Mouse (Mus musculus) heart, postnatal 10 days (tissue): ENCODE data around the gene Nfatc3. TPM values are rescaled to one million over a fixed set of nuclear protein-coding genes. Genes with fewer than 3 reads are reported as not detected.
A peak's percentile ranks its signal among the peaks of the same experiment; 100 is the strongest.

Experiments
- DNase-seq, 2 experiments: peaks; one replicate each; pipeline ENCODE4 v3.0.0; 2021
- intact Hi-C: fragments of 180-260 bp; cut with DNase I; formaldehyde crosslinking; loops from one replicate; pipeline ENCODE4 v1.15.1; 2025
- total RNA-seq, 2 experiments: library from RNA; stranded (reverse); gene quantifications; 2 replicates each; pipeline ENCODE4 v1.2.3; 2021

Gene Nfatc3
- total RNA-seq, 2 experiments from 2014 or later: 26.5 to 27.3 TPM

DNA sequence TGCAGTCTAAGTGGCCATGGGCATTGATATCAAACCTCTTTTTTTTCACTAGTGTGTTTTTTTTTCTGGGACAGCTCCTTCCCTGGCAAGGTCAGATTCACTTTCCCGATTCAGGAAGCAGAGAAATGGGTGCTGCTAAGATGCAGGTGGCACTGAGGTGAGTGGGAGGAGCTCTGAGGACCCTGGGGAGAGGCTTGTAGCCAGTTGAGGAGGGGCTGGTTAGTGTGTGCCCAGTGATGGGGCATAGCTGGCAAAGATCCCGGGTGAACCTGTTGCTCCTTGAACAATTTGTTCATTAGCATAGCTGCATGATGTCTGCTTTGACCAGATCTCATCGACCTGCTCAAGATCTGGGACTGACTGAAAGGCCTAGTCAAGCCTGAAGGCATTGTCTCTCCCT, 3.6 kb upstream of the Nfatc3 start:
- intact Hi-C loops: no loop called here
- no peak for DNase-seq

GRCm38 (mm10) chr8:106056455-106056982, 2.1 kb upstream of the Nfatc3 start:
- no peak for DNase-seq
- intact Hi-C loops: no loop called here

GRCm38 (mm10) chr8:106059613-106060371, 1.2 kb downstream of the Nfatc3 start:
- intact Hi-C loops: no loop called here

DNA sequence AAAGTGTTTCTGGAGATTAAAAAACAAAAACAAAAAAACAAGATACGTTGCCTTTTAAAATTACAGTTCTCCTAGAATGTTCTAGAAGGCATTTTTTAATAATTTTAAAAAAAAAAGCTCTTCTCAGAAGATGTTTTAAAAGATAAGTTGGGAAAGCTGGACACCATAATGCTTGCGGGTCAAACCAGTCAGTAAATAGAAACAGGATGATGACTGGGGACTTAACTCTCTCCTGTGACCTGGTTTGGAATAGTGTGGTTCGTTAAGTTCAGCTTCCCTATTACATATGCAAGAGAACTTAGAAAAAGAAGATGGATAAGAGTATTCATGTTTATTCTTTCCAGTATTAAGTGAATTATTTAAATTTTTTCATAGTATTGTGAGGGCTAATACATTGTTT, 1.9 kb downstream of the Nfatc3 start:
- intact Hi-C loops: no loop called here
- DNase-seq: no peak

More at GRCm38 (mm10) chr8:106059613-106060371, 1.2 kb downstream of the Nfatc3 start:
- DNase-seq: peak in 1 of 2 experiments; percentile 79

DNA sequence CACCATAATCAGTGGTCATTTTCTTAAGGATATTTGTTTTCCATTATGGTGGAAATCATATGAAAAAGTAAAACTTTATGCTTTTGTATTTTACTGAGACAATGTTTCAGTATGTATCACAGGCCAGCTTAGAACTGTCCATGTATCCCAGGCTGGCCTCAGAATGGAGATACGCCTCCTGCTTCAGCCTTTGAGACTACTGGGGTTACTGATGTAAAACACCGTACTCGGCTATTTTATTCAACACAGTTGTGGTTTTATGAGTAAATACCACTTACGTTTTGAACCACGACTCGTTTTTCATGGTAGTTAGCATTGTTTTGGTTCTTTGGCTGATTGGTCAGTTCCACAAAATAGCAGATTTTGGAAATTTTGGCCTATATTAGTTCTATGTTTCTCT, 3.0 kb downstream of the Nfatc3 start:
- no peak for DNase-seq
- intact Hi-C loops: no loop called here

DNA sequence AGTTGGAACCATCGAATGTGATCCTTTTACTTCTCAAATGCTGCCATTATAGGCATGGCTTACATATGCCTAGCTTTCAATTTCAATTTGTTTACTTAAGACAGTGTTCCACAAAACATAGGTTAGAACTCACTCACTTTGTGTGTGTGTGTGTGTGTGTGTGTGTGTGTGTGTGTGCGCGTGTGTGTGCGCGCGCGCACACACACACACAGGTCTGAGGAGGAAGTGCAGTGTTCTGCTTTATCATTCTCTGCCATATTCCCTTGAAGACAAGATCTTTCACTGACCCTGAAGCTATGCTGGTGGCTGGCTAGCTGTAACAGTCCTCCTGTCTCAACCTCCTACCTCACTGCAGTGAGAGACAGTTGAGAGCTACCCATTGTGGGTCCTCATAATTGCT, 4.4 kb downstream of the Nfatc3 start:
- DNase-seq: no peak
- intact Hi-C loops: no loop called here

- DNase-seq: no peak
- intact Hi-C loops: no loop called here
Observed at GRCm38 (mm10) chr8:106066721-106067120, 8.1 kb downstream of the Nfatc3 start.

DNA sequence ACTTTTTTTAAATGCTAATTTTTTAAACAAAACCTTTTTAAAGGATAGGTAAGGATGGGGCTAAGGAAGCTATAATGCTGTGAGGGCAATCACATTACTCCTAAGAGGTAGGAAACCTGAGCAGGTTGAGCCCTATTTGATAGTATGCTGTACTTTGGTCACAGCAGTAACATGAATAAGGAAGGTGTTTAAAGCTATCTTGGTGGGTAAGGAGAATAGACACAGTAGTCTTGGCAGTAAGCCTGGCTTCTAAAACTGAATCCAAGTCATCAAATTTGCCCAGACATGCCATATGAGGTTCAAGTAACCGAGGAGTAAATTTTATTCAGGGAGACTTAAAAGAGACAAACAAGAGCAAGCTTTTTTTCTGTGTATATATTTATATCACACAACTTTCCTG, 10.9 kb downstream of the Nfatc3 start:
- intact Hi-C loops: no loop called here
- no peak for DNase-seq

GRCm38 (mm10) chr8:106072113-106072512, 13.5 kb downstream of the Nfatc3 start:
- intact Hi-C loops: no loop called here
- DNase-seq: no peak

GRCm38 (mm10) chr8:106074236-106074635, 15.6 kb downstream of the Nfatc3 start:
- no peak for DNase-seq
- intact Hi-C loops: no loop called here

- intact Hi-C loops: no loop called here
- no peak for DNase-seq
Observed at GRCm38 (mm10) chr8:106074659-106075058, 16.0 kb downstream of the Nfatc3 start.

GRCm38 (mm10) chr8:106075161-106075862, 16.7 kb downstream of the Nfatc3 start:
- no peak for DNase-seq
- intact Hi-C loops: no loop called here

DNA sequence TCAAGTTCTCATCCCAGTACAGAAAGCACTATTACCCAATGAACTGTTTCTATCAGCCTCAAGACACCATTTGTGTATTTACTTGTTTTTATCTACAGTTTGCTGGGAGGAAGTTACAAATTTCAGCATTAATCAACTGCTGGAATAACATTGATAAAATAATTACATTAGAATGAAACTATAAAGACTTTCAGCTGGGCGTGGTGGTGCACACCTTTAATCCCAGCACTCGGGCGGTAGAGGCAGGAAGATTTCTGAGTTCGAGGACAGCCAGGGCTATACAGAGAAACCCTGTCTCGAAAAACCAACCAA, 17.2 kb downstream of the Nfatc3 start:
- intact Hi-C loops: no loop called here
- DNase-seq: no peak

DNA sequence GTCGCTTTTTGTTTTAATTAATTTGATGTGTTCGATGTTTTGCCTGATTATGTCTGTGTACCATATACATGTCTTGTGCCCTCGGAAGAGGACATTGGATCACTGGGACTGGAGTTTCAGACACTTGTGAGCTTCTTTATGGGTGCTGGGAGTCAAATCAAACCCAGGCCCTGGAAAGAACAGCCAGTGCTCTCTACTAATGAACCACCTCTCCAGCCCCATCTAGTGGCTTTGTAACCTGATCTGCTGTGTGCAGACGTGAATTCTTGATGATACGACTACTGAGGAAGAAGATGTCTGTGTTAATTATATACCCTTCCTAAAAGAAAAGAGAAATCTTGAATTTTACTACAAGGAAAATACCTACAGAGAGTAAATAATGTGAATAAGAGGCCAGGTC, 18.0 kb downstream of the Nfatc3 start:
- intact Hi-C loops: no loop called here
- DNase-seq: peak; percentile 45 to 51

- intact Hi-C loops: no loop called here
- DNase-seq: no peak
Observed at GRCm38 (mm10) chr8:106077452-106078067, 18.9 kb downstream of the Nfatc3 start.

GRCm38 (mm10) chr8:106102321-106102720, 43.7 kb downstream of the Nfatc3 start:
- intact Hi-C loops: no loop called here
- no peak for DNase-seq

GRCm38 (mm10) chr8:106103888-106104287, 45.2 kb downstream of the Nfatc3 start:
- DNase-seq: no peak
- intact Hi-C loops: no loop called here

DNA sequence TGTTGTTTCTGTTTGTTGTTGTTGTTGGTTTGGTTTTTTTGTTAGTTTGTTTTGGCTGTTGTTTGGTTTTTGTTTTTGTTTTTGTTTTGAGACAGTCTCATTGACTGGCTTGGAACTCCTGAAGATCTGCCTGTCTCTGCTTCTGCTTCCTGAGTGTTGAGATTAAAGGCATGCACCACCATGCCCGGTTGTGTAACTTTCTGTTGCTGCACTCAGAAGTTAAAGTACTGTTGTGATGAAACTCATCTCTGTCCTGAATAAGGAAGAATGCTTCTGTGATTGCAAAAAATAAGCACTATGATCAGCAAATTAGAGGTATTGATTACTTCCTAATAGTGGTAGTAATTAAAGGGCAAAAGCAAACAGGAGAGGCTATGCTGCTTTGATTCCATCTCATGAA, 47.6 kb downstream of the Nfatc3 start:
- DNase-seq: no peak
- intact Hi-C loops: no loop called here

DNA sequence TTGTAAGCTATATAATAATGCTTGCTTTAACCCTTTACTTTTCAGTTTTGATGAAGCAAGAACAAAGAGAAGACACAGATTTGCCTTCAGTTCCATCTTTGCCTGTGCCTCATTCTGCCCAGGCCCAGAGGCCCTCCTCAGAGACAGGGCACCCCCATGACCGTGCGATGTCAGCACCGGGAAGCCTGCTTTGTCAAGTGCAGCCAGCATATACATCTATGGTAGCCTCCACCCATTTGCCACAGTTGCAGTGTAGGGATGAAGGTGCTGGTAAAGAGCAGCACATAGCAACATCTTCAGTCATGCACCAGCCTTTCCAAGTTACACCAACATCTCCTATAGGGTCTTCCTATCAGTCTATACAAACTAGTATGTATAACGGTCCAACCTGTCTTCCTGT, 49.4 kb downstream of the Nfatc3 start:
- no peak for DNase-seq

DNA sequence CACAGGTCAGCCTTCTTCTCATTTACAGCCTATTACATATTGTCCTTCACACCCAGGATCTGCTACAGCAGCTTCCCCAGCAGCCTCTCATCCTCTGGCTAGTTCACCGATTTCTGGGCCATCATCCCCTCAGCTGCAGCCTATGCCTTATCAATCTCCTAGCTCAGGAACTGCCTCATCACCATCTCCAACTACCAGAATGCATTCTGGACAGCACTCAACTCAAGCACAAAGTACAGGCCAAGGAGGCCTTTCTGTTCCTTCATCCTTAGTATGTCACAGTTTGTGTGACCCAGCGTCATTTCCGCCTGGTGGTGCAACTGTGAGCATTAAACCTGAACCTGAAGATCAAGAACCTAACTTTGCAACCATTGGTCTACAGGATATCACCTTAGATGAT, 50.1 kb downstream of the Nfatc3 start:
- intact Hi-C loops: loop anchor here (1.0 kb wide), 2 partner anchors 9 to 20 kb away; no protein-coding TSS in a partner anchor
- DNase-seq: peak in 1 of 2 experiments; percentile 10

More for the DNA sequence above, 49.4 kb downstream of the Nfatc3 start:
- intact Hi-C loops: loop anchor here (1.0 kb wide), 2 partner anchors 9 to 20 kb away; no protein-coding TSS in a partner anchor

DNA sequence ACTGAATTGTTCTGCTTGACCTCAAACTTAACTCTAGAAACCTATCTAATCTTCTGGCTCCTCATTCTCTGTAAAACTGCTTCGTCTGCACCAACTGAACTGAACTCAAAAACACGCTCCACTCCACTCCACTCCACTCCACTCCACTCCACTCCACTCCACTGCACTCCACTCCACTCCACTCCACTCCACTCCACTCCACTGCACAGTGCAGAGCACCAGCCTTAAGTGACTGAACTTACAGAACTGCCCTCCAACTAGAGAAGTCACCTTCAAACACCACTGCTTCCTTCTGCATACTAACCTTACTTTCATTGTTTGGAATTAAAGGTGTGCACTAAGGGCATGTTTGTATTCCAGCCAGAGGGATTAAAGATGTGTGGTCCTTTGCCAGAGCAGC, 53.4 kb downstream of the Nfatc3 start:
- intact Hi-C loops: no loop called here
- no peak for DNase-seq

DNA sequence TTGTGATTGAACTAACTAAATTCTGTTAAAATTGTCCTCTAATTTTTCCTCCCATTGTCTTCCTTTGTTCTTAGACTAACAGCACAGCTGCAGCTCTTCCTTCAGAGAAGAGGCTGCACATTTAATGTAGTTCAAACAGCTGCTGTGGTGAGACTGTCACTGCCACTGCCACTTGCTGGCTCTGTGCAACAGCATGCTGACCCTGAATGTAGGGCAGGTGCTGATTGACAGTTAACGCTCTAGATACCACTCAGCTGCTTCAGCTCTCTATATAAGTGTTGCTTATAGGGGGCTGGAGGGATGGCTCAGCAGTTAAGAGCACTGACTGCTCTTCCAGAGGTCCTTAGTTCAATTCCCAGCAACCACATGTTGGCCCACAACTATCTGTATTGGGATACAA, 53.9 kb downstream of the Nfatc3 start:
- DNase-seq: no peak
- intact Hi-C loops: no loop called here
